Comparison of ENCODE assay signal across 23 mouse cellular contexts in genomic region chr14:73401408-73401807, GRCm38 (mm10). TPM values are rescaled to one million over a fixed set of nuclear protein-coding genes. Genes with fewer than 3 reads are reported as not detected.
DNase-seq lines count a peak whose midpoint lies in the region; ATAC-seq and TF ChIP-seq lines count a peak whose summit lies in the region.
"Had no signal": no experiment of that assay in that cellular context is flagged by ENCODE, and none has a peak within 500 bp of the region (broad histone marks: within the 10 kb centered on the region; RNA-seq: fewer than 3 reads in every experiment).

No protein-coding gene starts in this region.

- TF ChIP-seq CTCF in stomach, postnatal 0 days (IDR thresholded peaks at IDR 0.05; ENCODE audit: low read depth): no peak

- 14% methylated on average over 3 of the region's 3 CpGs for WGBS in heart, embryonic 13.5 days
- 12% methylated on average over 3 of the region's 3 CpGs for whole genome bisulfite sequencing in heart, embryonic 11.5 days (ENCODE audit: insufficient replicate concordance)
- WGBS in macrophage (ENCODE audit: missing documents): 44% methylated on average over 3 of the region's 3 CpGs
- 61% methylated on average over 3 of the region's 3 CpGs for WGBS in stomach, postnatal 0 days

- peak; percentile 53 for DNase-seq in 416B (ENCODE audit: low read depth)
- no peak for DNase-seq in neural tube, embryonic 10.5 days (ENCODE audit: extremely low spot score, low spot score)
- no peak for DNase-seq in lung, adult 18-20 months
- no peak for DNase-seq in stomach, postnatal 0 days (ENCODE audit: low spot score)
- DNase-seq: adrenal gland, adult 2 months; cerebellum, adult 18-20 months; cerebellum, postnatal 14 days; gastrocnemius, adult 2 months; heart, postnatal 10 days; kidney, adult 18-20 months; kidney, postnatal 4 days; midbrain, embryonic 14.5 days; right cerebral cortex, postnatal 14 days; spleen, adult 18-20 months; thymus, postnatal 36 days had no signal

- no peak overlapping the region for H3K4me3 ChIP-seq in heart, embryonic 13.5 days
- no peak overlapping the region for H3K4me3 ChIP-seq in heart, embryonic 11.5 days (ENCODE audit: low read depth, low read length)
- H3K4me3 ChIP-seq in macrophage (ENCODE audit: inconsistent target): no peak overlapping the region
- H3K4me3 ChIP-seq in stomach, postnatal 0 days (ENCODE audit: low read depth, low read length): no peak overlapping the region
- H3K4me3 ChIP-seq: embryonic facial prominence, embryonic 12.5 days; forebrain, embryonic 12.5 days; gastrocnemius, adult 2 months; hindbrain, embryonic 13.5 days; neural tube, embryonic 12.5 days had no signal

- H3K27me3 ChIP-seq in heart, embryonic 13.5 days (replicated peaks): no peaks in the 10 kb centered on the region
- no peaks in the 10 kb centered on the region for H3K27me3 ChIP-seq in heart, embryonic 11.5 days (ENCODE audit: control insufficient read depth, insufficient read depth, low read length)
- H3K27me3 ChIP-seq in stomach, postnatal 0 days (ENCODE audit: control insufficient read depth, insufficient read depth, low read length): no peaks in the 10 kb centered on the region
- H3K27me3 ChIP-seq: embryonic facial prominence, embryonic 12.5 days; forebrain, embryonic 12.5 days; hindbrain, embryonic 13.5 days; neural tube, embryonic 12.5 days had no signal

- H3K36me3 ChIP-seq in heart, embryonic 13.5 days: no peaks in the 10 kb centered on the region
- no peaks in the 10 kb centered on the region for H3K36me3 ChIP-seq in heart, embryonic 11.5 days (ENCODE audit: control insufficient read depth, insufficient read depth, low read length)
- H3K36me3 ChIP-seq in macrophage (ENCODE audit: inconsistent target): no peaks in the 10 kb centered on the region
- H3K36me3 ChIP-seq in stomach, postnatal 0 days (ENCODE audit: control insufficient read depth, insufficient read depth, low read length): no peaks in the 10 kb centered on the region
- H3K36me3 ChIP-seq: embryonic facial prominence, embryonic 12.5 days; forebrain, embryonic 12.5 days; hindbrain, embryonic 13.5 days; neural tube, embryonic 12.5 days had no signal

- H3K9ac ChIP-seq in heart, embryonic 13.5 days: no peak overlapping the region
- no peak overlapping the region for H3K9ac ChIP-seq in heart, embryonic 11.5 days (ENCODE audit: low read depth, low read length)
- no peak overlapping the region for H3K9ac ChIP-seq in stomach, postnatal 0 days (ENCODE audit: low read length)
- H3K9ac ChIP-seq: embryonic facial prominence, embryonic 12.5 days; forebrain, embryonic 12.5 days; hindbrain, embryonic 13.5 days; neural tube, embryonic 12.5 days had no signal

- TF ChIP-seq EP300 in stomach, postnatal 0 days (optimal IDR thresholded peaks at IDR 0.05): no peak

- H3K79me2 ChIP-seq in macrophage (ENCODE audit: inconsistent target): no peaks in the 10 kb centered on the region

- no peaks in the 10 kb centered on the region for H3K9me3 ChIP-seq in heart, embryonic 13.5 days
- no peaks in the 10 kb centered on the region for H3K9me3 ChIP-seq in heart, embryonic 11.5 days (replicated peaks; ENCODE audit: control insufficient read depth, low read length)
- H3K9me3 ChIP-seq in stomach, postnatal 0 days (ENCODE audit: control insufficient read depth, low read length): no peaks in the 10 kb centered on the region
- H3K9me3 ChIP-seq: embryonic facial prominence, embryonic 12.5 days; forebrain, embryonic 12.5 days; hindbrain, embryonic 13.5 days; neural tube, embryonic 12.5 days had no signal

- peak overlapping the region; percentile 66 for H3K27ac ChIP-seq in heart, embryonic 13.5 days (replicated peaks)
- no peak overlapping the region for H3K27ac ChIP-seq in heart, embryonic 11.5 days (ENCODE audit: low read depth, low read length)
- peak overlapping the region; percentile 68 for H3K27ac ChIP-seq in macrophage
- H3K27ac ChIP-seq in stomach, postnatal 0 days (replicated peaks): no peak overlapping the region
- H3K27ac ChIP-seq: embryonic facial prominence, embryonic 12.5 days; forebrain, embryonic 12.5 days; hindbrain, embryonic 13.5 days; neural tube, embryonic 12.5 days had no signal

- peaks cover 39% of the 10 kb centered on the region for H3K4me1 ChIP-seq in heart, embryonic 13.5 days
- peaks cover 21% of the 10 kb centered on the region for H3K4me1 ChIP-seq in heart, embryonic 11.5 days (ENCODE audit: control insufficient read depth, insufficient read depth, low read length)
- no peaks in the 10 kb centered on the region for H3K4me1 ChIP-seq in stomach, postnatal 0 days (replicated peaks; ENCODE audit: control insufficient read depth, insufficient read depth)
- H3K4me1 ChIP-seq: hindbrain, embryonic 13.5 days; neural tube, embryonic 12.5 days had no signal

- peak; percentile 31; the same call in 1 of the 2 replicates for ATAC-seq in heart, embryonic 13.5 days (ENCODE audit: extremely low read depth, insufficient number of reproducible peaks, low FRiP score, low TSS enrichment)
- ATAC-seq in heart, embryonic 11.5 days (replicated peaks; ENCODE audit: insufficient number of reproducible peaks, low FRiP score, low TSS enrichment): no peak
- ATAC-seq in granulocyte monocyte progenitor cell, adult 5-6 weeks (replicated peaks; ENCODE audit: poor library complexity, severe bottlenecking): peak; percentile 45
- no peak for ATAC-seq in stomach, postnatal 0 days (ENCODE audit: low FRiP score, low TSS enrichment)

- H3K4me2 ChIP-seq in heart, embryonic 13.5 days: no peak overlapping the region
- H3K4me2 ChIP-seq in heart, embryonic 11.5 days: no peak overlapping the region
- H3K4me2 ChIP-seq in stomach, postnatal 0 days (replicated peaks; ENCODE audit: low read depth): no peak overlapping the region
- H3K4me2 ChIP-seq: embryonic facial prominence, embryonic 12.5 days; forebrain, embryonic 12.5 days; hindbrain, embryonic 13.5 days; neural tube, embryonic 12.5 days had no signal

RNA-seq across cellular contexts. Expression of gene Itm2b, which starts 16.3 kb away (rescaled TPM):
- 620 and 695 TPM in 2 replicates for polyA plus RNA-seq in heart, embryonic 13.5 days (2015; fragmentation: Nextera tagmentation; extraction: Ambion mirVana)
- polyA plus RNA-seq in heart, embryonic 11.5 days (2014; fragmentation: Nextera tagmentation; extraction: Ambion mirVana): 513 and 567 TPM in 2 replicates
- total RNA-seq in granulocyte monocyte progenitor cell, adult 5-6 weeks (2014; fragmentation: Nextera tagmentation): 834 and 975 TPM in 2 replicates
- total RNA-seq in granulocyte monocyte progenitor cell, adult 5-6 weeks (2017): 1,023 and 1,048 TPM in 2 replicates
- total RNA-seq in macrophage (2018; cell fraction: chromatin; rRNA removed): 100 to 1,000 TPM in 25 of 26 experiments, 10 to 100 TPM in 1; 99.9 to 715 (median 297) TPM
- total RNA-seq in macrophage (2018; cell fraction: cytosol; rRNA removed): 1,000 to 10,000 TPM; 2,781 to 4,191 (median 3,475) TPM
- total RNA-seq in macrophage (2018; cell fraction: nucleus; rRNA removed): 1,000 to 10,000 TPM in 24 of 26 experiments, 100 to 1,000 TPM in 2; 559 to 2,630 (median 1,649) TPM
- 3,192 to 6,999 TPM (median 6,128 TPM) in 3 replicates for polyA plus RNA-seq in macrophage (2018)
- 1,381 and 1,408 TPM in 2 replicates for polyA plus RNA-seq in stomach, postnatal 0 days (2015; fragmentation: Nextera tagmentation; extraction: Ambion mirVana)

Comparison
In these comparisons a context has a peak if more than half of its experiments do, and no peak if none do; other contexts are left out.
1. ATAC-seq: peak in heart, embryonic 13.5 days (single experiment) and granulocyte monocyte progenitor cell, adult 5-6 weeks (single experiment); none in heart, embryonic 11.5 days (single experiment) and stomach, postnatal 0 days (single experiment).
2. H3K27ac ChIP-seq: peak in heart, embryonic 13.5 days (single experiment) and macrophage (single experiment); none in heart, embryonic 11.5 days (single experiment) and stomach, postnatal 0 days (single experiment).